Mouse (Mus musculus): ENCODE measurements at regions not wholly inside any gene's neighbourhood (a gene's known extent, or its start where the extent isn't known, plus 50 kb on each side); places are given as distances from the start of the nearest gene placed in this dataset.

- intact Hi-C loops (cut with DNase I) = no loop called here
- DNase-seq (ENCODE audit: low spot score in 2 of 2) = no peak
Measured at GRCm38 (mm10) chr13:97573601-97574000, 186.8 kb downstream of the Gm10260 start.

- no peak for DNase-seq (ENCODE audit: low spot score in 2 of 2)
- intact Hi-C loops (cut with DNase I) = no loop called here
Measured at GRCm38 (mm10) chr13:97572352-97572751, 188.1 kb downstream of the Gm10260 start.

- intact Hi-C loops (cut with DNase I) = no loop called here
Measured at GRCm38 (mm10) chr13:97570009-97570408, 190.4 kb downstream of the Gm10260 start.

GRCm38 (mm10) chr13:97567632-97568031, 192.8 kb downstream of the Gm10260 start:
- intact Hi-C loops (cut with DNase I) = no loop called here
- DNase-seq (ENCODE audit: low spot score in 2 of 2) = no peak

More at GRCm38 (mm10) chr13:97570009-97570408, 190.4 kb downstream of the Gm10260 start:
- DNase-seq (ENCODE audit: low spot score in 2 of 2) = no peak

GRCm38 (mm10) chr13:97566071-97566470, 194.4 kb downstream of the Gm10260 start:
- DNase-seq (ENCODE audit: low spot score in 2 of 2) = peak; percentile 64 to 70

GRCm38 (mm10) chr13:97562241-97562640, 198.2 kb downstream of the Gm10260 start:
- intact Hi-C loops (cut with DNase I) = loop anchor here (5.0 kb wide), 1 partner anchor 375 kb away; no protein-coding TSS in a partner anchor
- DNase-seq (ENCODE audit: low spot score in 2 of 2) = no peak

More at GRCm38 (mm10) chr13:97566071-97566470, 194.4 kb downstream of the Gm10260 start:
- intact Hi-C loops (cut with DNase I) = no loop called here

GRCm38 (mm10) chr13:97560789-97561188, 199.6 kb downstream of the Gm10260 start:
- intact Hi-C loops (cut with DNase I) = loop anchor here (5.0 kb wide), 1 partner anchor 377 kb away; no protein-coding TSS in a partner anchor
- no peak for DNase-seq (ENCODE audit: low spot score in 2 of 2)

GRCm38 (mm10) chr13:97559611-97560385, 200.6 kb downstream of the Gm10260 start:
- intact Hi-C loops (cut with DNase I) = loop anchor here (1.0 to 5.0 kb wide), 6 partner anchors 67 to 378 kb away; no protein-coding TSS in a partner anchor
- peak; percentile 84 to 98 for DNase-seq (ENCODE audit: low spot score in 2 of 2)

- DNase-seq (ENCODE audit: low spot score in 2 of 2) = no peak
- intact Hi-C loops (cut with DNase I) = loop anchor here (1.0 to 5.0 kb wide), 5 partner anchors 66 to 167 kb away; no protein-coding TSS in a partner anchor
Measured at GRCm38 (mm10) chr13:97558884-97559283, 201.5 kb downstream of the Gm10260 start.

- no peak for DNase-seq (ENCODE audit: low spot score in 2 of 2)
- intact Hi-C loops (cut with DNase I) = loop anchor here (5.0 kb wide), 1 partner anchor 163 kb away; no protein-coding TSS in a partner anchor
Measured at GRCm38 (mm10) chr13:97555312-97555711, 205.1 kb downstream of the Gm10260 start.

- intact Hi-C loops (cut with DNase I) = no loop called here
- peak in 1 of 2 experiments; percentile 58 for DNase-seq (ENCODE audit: low spot score in 2 of 2)
Measured at GRCm38 (mm10) chr13:97554601-97555000, 205.8 kb downstream of the Gm10260 start.

- DNase-seq (ENCODE audit: low spot score in 2 of 2) = no peak
- intact Hi-C loops (cut with DNase I) = no loop called here
Measured at GRCm38 (mm10) chr13:97552236-97552635, 208.2 kb downstream of the Gm10260 start.

- intact Hi-C loops (cut with DNase I) = no loop called here
- peak in 1 of 2 experiments; percentile 58 for DNase-seq (ENCODE audit: low spot score in 2 of 2)
Measured at GRCm38 (mm10) chr13:97550880-97551279, 209.6 kb downstream of the Gm10260 start.

- intact Hi-C loops (cut with DNase I) = no loop called here
- peak; percentile 47 to 90 for DNase-seq (ENCODE audit: low spot score in 2 of 2)
Measured at GRCm38 (mm10) chr13:97550172-97550571, 210.3 kb downstream of the Gm10260 start.

- intact Hi-C loops (cut with DNase I) = loop anchor here (5.0 kb wide), 1 partner anchor 307 kb away; the partner anchor contains the start of gene Enc1
- peak in 1 of 2 experiments; percentile 44 for DNase-seq (ENCODE audit: low spot score in 2 of 2)
Measured at GRCm38 (mm10) chr13:97549384-97549783, 211.0 kb downstream of the Gm10260 start.

GRCm38 (mm10) chr13:97548527-97548977, 211.9 kb downstream of the Gm10260 start:
- intact Hi-C loops (cut with DNase I) = loop anchor here (5.0 kb wide), 1 partner anchor 306 kb away; the partner anchor contains the start of gene Enc1
- DNase-seq (ENCODE audit: low spot score in 2 of 2) = peak in 1 of 2 experiments; percentile 43

GRCm38 (mm10) chr13:97546936-97547335, 213.5 kb downstream of the Gm10260 start:
- intact Hi-C loops (cut with DNase I) = loop anchor here (5.0 kb wide), 1 partner anchor 305 kb away; the partner anchor contains the start of gene Enc1
- no peak for DNase-seq (ENCODE audit: low spot score in 2 of 2)

- peak; percentile 30 to 78 for DNase-seq (ENCODE audit: low spot score in 2 of 2)
- intact Hi-C loops (cut with DNase I) = loop anchor here (5.0 kb wide), 1 partner anchor 304 kb away; the partner anchor contains the start of gene Enc1
Measured at GRCm38 (mm10) chr13:97545971-97546454, 214.4 kb downstream of the Gm10260 start.

- intact Hi-C loops (cut with DNase I) = no loop called here
Measured at GRCm38 (mm10) chr13:97539686-97540085, 220.7 kb downstream of the Gm10260 start.

GRCm38 (mm10) chr13:97538441-97538840, 222.0 kb downstream of the Gm10260 start:
- DNase-seq (ENCODE audit: low spot score in 2 of 2) = peak in 1 of 2 experiments; percentile 69
- intact Hi-C loops (cut with DNase I) = no loop called here

More at GRCm38 (mm10) chr13:97539686-97540085, 220.7 kb downstream of the Gm10260 start:
- no peak for DNase-seq (ENCODE audit: low spot score in 2 of 2)

All from left cerebral cortex, postnatal 25 days (tissue).